Mouse (Mus musculus): ENCODE measurements at regions not wholly inside any gene's neighbourhood (a gene's known extent, or its start where the extent isn't known, plus 50 kb on each side); places are given as distances from the start of the nearest gene placed in this dataset.

GRCm38 (mm10) chr2:117036197-117036872, 84.8 kb upstream of the Spred1 start:
- DNase-seq = no peak

- no peak for DNase-seq
These were observed 81.0 kb upstream of the Spred1 start for GRCm38 (mm10) chr2:117040211-117040610.

GRCm38 (mm10) chr2:117043831-117044230, 77.3 kb upstream of the Spred1 start:
- no peak for DNase-seq

GRCm38 (mm10) chr2:117048290-117048730, 72.9 kb upstream of the Spred1 start:
- no peak for DNase-seq

- no peak for DNase-seq
These were observed 71.1 kb upstream of the Spred1 start for GRCm38 (mm10) chr2:117050061-117050460.

- DNase-seq = no peak
These were observed 57.0 kb upstream of the Spred1 start for GRCm38 (mm10) chr2:117064126-117064525.

- DNase-seq = no peak
These were observed 50.8 kb upstream of the Spred1 start for GRCm38 (mm10) chr2:117070348-117070747.

- no peak for DNase-seq
These were observed 50.1 kb upstream of the Spred1 start for GRCm38 (mm10) chr2:117071098-117071497.
